Mouse (Mus musculus) midbrain, embryonic 14.5 days (tissue): ENCODE results near the gene Ptprj. TPM values are rescaled to one million over a fixed set of nuclear protein-coding genes. Genes with fewer than 3 reads are reported as not detected.

ENCODE experiments used
- ATAC-seq: fragments of 200-750 bp; cut with Nextera tagmentation; 2 replicates; pipeline ENCODE4 v1.8.0; 2017; ENCODE audit warnings: moderate number of reproducible peaks, moderate library complexity; ENCODE audit not compliant: low FRiP score, low TSS enrichment
- DNase-seq: peaks from one replicate; pipeline ENCODE4 v3.0.0-alpha.2; 2015
- H3K27ac ChIP-seq: fragments of 300-500 bp; sonication (generic); replicated peaks from 2 replicates; pipeline ENCODE4 v1.5.1; 2014; ENCODE audit warnings: mild to moderate bottlenecking, low read depth, low read length, moderate library complexity
- H3K27me3 ChIP-seq: fragments of 300-500 bp; sonication (generic); 2 replicates; pipeline ENCODE4 v1.6.1; 2014; ENCODE audit warnings: low read length, control low read depth, mixed read lengths; ENCODE audit not compliant: control insufficient read depth, insufficient read depth
- H3K36me3 ChIP-seq: fragments of 300-500 bp; sonication (generic); 2 replicates; pipeline ENCODE4 v1.6.1; 2014; ENCODE audit warnings: low read length, control low read depth; ENCODE audit not compliant: control insufficient read depth, insufficient read depth
- H3K4me1 ChIP-seq: fragments of 300-500 bp; sonication (generic); 2 replicates; pipeline ENCODE4 v1.6.1; 2014; ENCODE audit warnings: mild to moderate bottlenecking, antibody characterized with exemption, low read length, control low read depth; ENCODE audit not compliant: control insufficient read depth, insufficient read depth
- H3K4me2 ChIP-seq: fragments of 300-500 bp; sonication (generic); 2 replicates; pipeline ENCODE4 v1.6.1; 2014; ENCODE audit warnings: mild to moderate bottlenecking, low read length, moderate library complexity
- H3K4me3 ChIP-seq: fragments of 300-500 bp; sonication (generic); replicated peaks from 2 replicates; pipeline ENCODE4 v1.5.1; 2014; ENCODE audit warnings: low read depth, low read length
- H3K9ac ChIP-seq: fragments of 300-500 bp; sonication (generic); replicated peaks from 2 replicates; pipeline ENCODE4 v1.6.1; 2014; ENCODE audit warnings: mild to moderate bottlenecking, low read length, moderate library complexity
- H3K9me3 ChIP-seq: fragments of 300-500 bp; sonication (generic); 2 replicates; pipeline ENCODE4 v1.6.1; 2016; ENCODE audit warnings: low read length, control low read depth, mixed read lengths; ENCODE audit not compliant: control insufficient read depth
- WGBS: fragments of 180-500 bp; shearing (Covaris S2); extraction: QIAGEN DNeasy Blood & Tissue Kit; methylation state at CpG from one replicate; pipeline ENCODE4 v1.1.7; 2014; 5-methylcytosine and 5-hydroxymethylcytosine counted together
- polyA plus RNA-seq: library from polyadenylated mRNA; unstranded; fragments of >200 nt; fragmentation: Nextera tagmentation; extraction: Ambion mirVana; gene quantifications from 2 replicates; pipeline ENCODE4 v1.2.1, GENCODE M21; 2014

Gene Ptprj
- polyA plus RNA-seq, 1 experiment from 2014 or later, result 7.1 TPM

GRCm38 (mm10) chr2:90532095-90532494 is 48.4 kb downstream of the Ptprj start:
- Histone ChIP-seq H3K9ac (no peak overlapping the region), H3K9me3 (no peaks in the 10 kb centered on the region), H3K4me2 (no peak overlapping the region), H3K27me3 (no peaks in the 10 kb centered on the region), H3K4me1 (peaks cover 7% of the 10 kb centered on the region; the same call in 1 of the 2 replicates), H3K4me3 (no peak overlapping the region), H3K36me3 (no peaks in the 10 kb centered on the region), H3K27ac (no peak overlapping the region)
- WGBS, result 94% methylated on average over 5 of the region's 5 CpGs
- DNase-seq (no peak), ATAC-seq (no peak)

- Histone ChIP-seq H3K9me3 (no peaks in the 10 kb centered on the region), H3K4me1 (peaks cover 15% of the 10 kb centered on the region), H3K4me3 (no peak overlapping the region), H3K4me2 (no peak overlapping the region), H3K9ac (no peak overlapping the region), H3K27ac (no peak overlapping the region), H3K36me3 (no peaks in the 10 kb centered on the region), H3K27me3 (no peaks in the 10 kb centered on the region)
- DNase-seq (no peak), ATAC-seq (no peak)
- 96% methylated on average over 5 of the region's 5 CpGs for WGBS
Measured at GRCm38 (mm10) chr2:90528107-90528506, 52.3 kb downstream of the Ptprj start.

- H3K4me2 ChIP-seq, result 0 out of 2 replicates have a peak overlapping the region, but pooled peaks have one; percentile 4
- 10% methylated on average over 6 of the region's 6 CpGs for WGBS
- no peak overlapping the region for H3K9ac ChIP-seq
Measured at GRCm38 (mm10) chr2:90526971-90527370, 53.5 kb downstream of the Ptprj start.

GRCm38 (mm10) chr2:90526564-90526963 is 53.9 kb downstream of the Ptprj start:
- 18% methylated on average over 6 of the region's 6 CpGs for WGBS
- no peak overlapping the region for H3K4me3 ChIP-seq
- H3K9me3 ChIP-seq, result no peaks in the 10 kb centered on the region
- ATAC-seq (no peak), DNase-seq (peak; percentile 54)
- H3K9ac ChIP-seq, result no peak overlapping the region
- H3K4me2 ChIP-seq, result 0 out of 2 replicates have a peak overlapping the region, but pooled peaks have one; percentile 4
- H3K36me3 ChIP-seq, result no peaks in the 10 kb centered on the region
- H3K27me3 ChIP-seq, result no peaks in the 10 kb centered on the region
- peaks cover 15% of the 10 kb centered on the region for H3K4me1 ChIP-seq
- H3K27ac ChIP-seq, result peak overlapping the region; percentile 39

More at GRCm38 (mm10) chr2:90526971-90527370, 53.5 kb downstream of the Ptprj start:
- ATAC-seq (0 out of 2 replicates have a peak, but pooled peaks have one; percentile 27), DNase-seq (peak; percentile 37)
- H3K36me3 ChIP-seq, result no peaks in the 10 kb centered on the region
- peak overlapping the region; percentile 39 for H3K27ac ChIP-seq
- H3K4me3 ChIP-seq, result no peak overlapping the region
- H3K9me3 ChIP-seq, result no peaks in the 10 kb centered on the region
- peaks cover 15% of the 10 kb centered on the region for H3K4me1 ChIP-seq
- no peaks in the 10 kb centered on the region for H3K27me3 ChIP-seq

- WGBS, result 84% methylated on average over 14 of the region's 14 CpGs
- no peak overlapping the region for H3K4me2 ChIP-seq
- no peak for ATAC-seq
Measured at GRCm38 (mm10) chr2:90525807-90526206, 54.6 kb downstream of the Ptprj start.

GRCm38 (mm10) chr2:90522455-90522854 is 58.0 kb downstream of the Ptprj start:
- no peaks in the 10 kb centered on the region for H3K36me3 ChIP-seq
- no peak overlapping the region for H3K4me3 ChIP-seq
- WGBS, result 92% methylated on average over 6 of the region's 6 CpGs
- H3K27ac ChIP-seq, result no peak overlapping the region
- no peaks in the 10 kb centered on the region for H3K27me3 ChIP-seq
- no peaks in the 10 kb centered on the region for H3K9me3 ChIP-seq
- no peak overlapping the region for H3K9ac ChIP-seq
- DNase-seq (no peak), ATAC-seq (no peak)
- H3K4me2 ChIP-seq, result no peak overlapping the region
- H3K4me1 ChIP-seq, result peaks cover 15% of the 10 kb centered on the region

More at GRCm38 (mm10) chr2:90525807-90526206, 54.6 kb downstream of the Ptprj start:
- Histone ChIP-seq H3K4me3 (no peak overlapping the region), H3K9me3 (no peaks in the 10 kb centered on the region), H3K4me1 (peaks cover 15% of the 10 kb centered on the region), H3K27me3 (no peaks in the 10 kb centered on the region), H3K9ac (no peak overlapping the region), H3K36me3 (no peaks in the 10 kb centered on the region), H3K27ac (peak overlapping the region; percentile 39; the same call in 1 of the 2 replicates)
- peak; percentile 10 for DNase-seq

GRCm38 (mm10) chr2:90521909-90522308 is 58.5 kb downstream of the Ptprj start:
- no peak overlapping the region for H3K9ac ChIP-seq
- no peaks in the 10 kb centered on the region for H3K9me3 ChIP-seq
- ATAC-seq (no peak), DNase-seq (no peak)
- no peaks in the 10 kb centered on the region for H3K27me3 ChIP-seq
- no peak overlapping the region for H3K27ac ChIP-seq
- no peak overlapping the region for H3K4me2 ChIP-seq
- no peaks in the 10 kb centered on the region for H3K36me3 ChIP-seq
- peaks cover 12% of the 10 kb centered on the region for H3K4me1 ChIP-seq
- WGBS, result 84% methylated on average over 1 of the region's 1 CpGs
- H3K4me3 ChIP-seq, result no peak overlapping the region

GRCm38 (mm10) chr2:90518296-90518695 is 62.2 kb downstream of the Ptprj start:
- Histone ChIP-seq H3K4me1 (no peaks in the 10 kb centered on the region), H3K4me3 (no peak overlapping the region), H3K36me3 (no peaks in the 10 kb centered on the region), H3K9ac (no peak overlapping the region), H3K27me3 (no peaks in the 10 kb centered on the region), H3K9me3 (no peaks in the 10 kb centered on the region), H3K27ac (no peak overlapping the region), H3K4me2 (no peak overlapping the region)
- WGBS, result 92% methylated on average over 6 of the region's 6 CpGs
- ATAC-seq (no peak), DNase-seq (no peak)

- ATAC-seq, result no peak
- H3K4me2 ChIP-seq, result no peak overlapping the region
Measured at GRCm38 (mm10) chr2:90514969-90515368, 65.5 kb downstream of the Ptprj start.

More at GRCm38 (mm10) chr2:90514969-90515368, 65.5 kb downstream of the Ptprj start:
- Histone ChIP-seq H3K27me3 (no peaks in the 10 kb centered on the region), H3K9ac (no peak overlapping the region), H3K9me3 (no peaks in the 10 kb centered on the region), H3K4me1 (no peaks in the 10 kb centered on the region), H3K36me3 (no peaks in the 10 kb centered on the region), H3K4me3 (no peak overlapping the region), H3K27ac (no peak overlapping the region)
- no peak for DNase-seq
- WGBS, result 81% methylated on average over 5 of the region's 5 CpGs
